In genomic region chr4:150583777-150584135, GRCm38 (mm10) we compare ENCODE assay signal across 8 mouse cellular contexts.
DNase-seq lines count a peak whose midpoint lies in the region; ATAC-seq and TF ChIP-seq lines count a peak whose summit lies in the region.

No protein-coding gene starts in this region.

- H3K36me3 ChIP-seq in lung, postnatal 0 days (ENCODE audit: insufficient read depth, low read length), result no peaks in the 10 kb centered on the region
- no peaks in the 10 kb centered on the region for H3K36me3 ChIP-seq in embryonic facial prominence, embryonic 14.5 days (ENCODE audit: control insufficient read depth, insufficient read depth, low read length)
- H3K36me3 ChIP-seq in intestine, embryonic 16.5 days (ENCODE audit: control insufficient read depth, insufficient read depth, low read length), result no peaks in the 10 kb centered on the region
- H3K36me3 ChIP-seq in neural tube, embryonic 15.5 days, result no peaks in the 10 kb centered on the region

- peak overlapping the region; percentile 3; the same call in 1 of the 2 replicates for H3K4me2 ChIP-seq in lung, postnatal 0 days (replicated peaks; ENCODE audit: low read depth, low read length)
- H3K4me2 ChIP-seq in embryonic facial prominence, embryonic 14.5 days (ENCODE audit: low read depth, low read length), result peak overlapping the region; percentile 40
- H3K4me2 ChIP-seq in intestine, embryonic 16.5 days (ENCODE audit: low read depth, low read length), result peak overlapping the region; percentile 26
- H3K4me2 ChIP-seq in neural tube, embryonic 15.5 days, result peak overlapping the region; percentile 31

- H3K4me3 ChIP-seq in lung, postnatal 0 days (ENCODE audit: low read depth, low read length), result no peak overlapping the region
- H3K4me3 ChIP-seq in embryonic facial prominence, embryonic 14.5 days (ENCODE audit: low read depth, low read length), result no peak overlapping the region
- H3K4me3 ChIP-seq in intestine, embryonic 16.5 days (ENCODE audit: low read length), result no peak overlapping the region
- no peak overlapping the region for H3K4me3 ChIP-seq in neural tube, embryonic 15.5 days (replicated peaks)

- H3K27ac ChIP-seq in lung, postnatal 0 days (ENCODE audit: low read length), result peak overlapping the region; percentile 88
- peak overlapping the region; percentile 69 for H3K27ac ChIP-seq in embryonic facial prominence, embryonic 14.5 days (replicated peaks; ENCODE audit: low read depth, low read length)
- H3K27ac ChIP-seq in intestine, embryonic 16.5 days (ENCODE audit: low read length), result peak overlapping the region; percentile 88
- H3K27ac ChIP-seq in neural tube, embryonic 15.5 days (replicated peaks), result peak overlapping the region; percentile 84

- no peak for TF ChIP-seq CTCF in lung, postnatal 0 days (IDR thresholded peaks at IDR 0.05)

- DNase-seq in lung, postnatal 0 days (ENCODE audit: low spot score), result peak; percentile 92
- no peak for DNase-seq in lung, postnatal 14 days
- no peak for DNase-seq in embryonic facial prominence, embryonic 14.5 days (ENCODE audit: low spot score)
- no peak for DNase-seq in ovary, postnatal 14 days (ENCODE audit: low spot score)
- DNase-seq in kidney, postnatal 14 days, result no peak
- no peak for DNase-seq in frontal cortex, adult 2 months (ENCODE audit: extremely low spot score in 1 of 2, low spot score in 1 of 2)

- peak; percentile 88 for ATAC-seq in lung, postnatal 0 days
- ATAC-seq in embryonic facial prominence, embryonic 14.5 days (ENCODE audit: low read depth), result peak; percentile 61; the same call in 1 of the 2 replicates
- ATAC-seq in intestine, embryonic 16.5 days, result peak; percentile 86
- peak; percentile 15; the same call in 1 of the 2 replicates for ATAC-seq in neural tube, embryonic 15.5 days (ENCODE audit: low FRiP score)

- peak; percentile 54; the same call in 1 of the 2 replicates for TF ChIP-seq EP300 in lung, postnatal 0 days (IDR thresholded peaks at IDR 0.05)

- H3K27me3 ChIP-seq in lung, postnatal 0 days (replicated peaks; ENCODE audit: insufficient read depth, low read length), result no peaks in the 10 kb centered on the region
- H3K27me3 ChIP-seq in embryonic facial prominence, embryonic 14.5 days (replicated peaks; ENCODE audit: control insufficient read depth, insufficient read depth, low read length), result no peaks in the 10 kb centered on the region
- no peaks in the 10 kb centered on the region for H3K27me3 ChIP-seq in intestine, embryonic 16.5 days (replicated peaks; ENCODE audit: control insufficient read depth, insufficient read depth, low read length)
- H3K27me3 ChIP-seq in neural tube, embryonic 15.5 days (replicated peaks), result no peaks in the 10 kb centered on the region

- H3K9me3 ChIP-seq in lung, postnatal 0 days (ENCODE audit: low read length), result no peaks in the 10 kb centered on the region
- no peaks in the 10 kb centered on the region for H3K9me3 ChIP-seq in embryonic facial prominence, embryonic 14.5 days (ENCODE audit: control insufficient read depth, low read length)
- H3K9me3 ChIP-seq in intestine, embryonic 16.5 days (ENCODE audit: control insufficient read depth, low read length), result no peaks in the 10 kb centered on the region
- no peaks in the 10 kb centered on the region for H3K9me3 ChIP-seq in neural tube, embryonic 15.5 days (replicated peaks)

- H3K4me1 ChIP-seq in lung, postnatal 0 days (ENCODE audit: insufficient read depth, low read depth, low read length), result peaks cover 30% of the 10 kb centered on the region; the same call in 1 of the 2 replicates
- peaks cover 42% of the 10 kb centered on the region for H3K4me1 ChIP-seq in embryonic facial prominence, embryonic 14.5 days (ENCODE audit: control insufficient read depth, insufficient read depth, low read length)
- peaks cover 54% of the 10 kb centered on the region for H3K4me1 ChIP-seq in intestine, embryonic 16.5 days (ENCODE audit: control insufficient read depth, insufficient read depth, low read length)
- H3K4me1 ChIP-seq in neural tube, embryonic 15.5 days, result peaks cover 71% of the 10 kb centered on the region

- 20% methylated on average over 3 of the region's 3 CpGs for WGBS in lung, postnatal 0 days
- WGBS in embryonic facial prominence, embryonic 14.5 days, result 42% methylated on average over 3 of the region's 3 CpGs
- 29% methylated on average over 3 of the region's 3 CpGs for WGBS in intestine, embryonic 16.5 days
- 48% methylated on average over 3 of the region's 3 CpGs for WGBS in neural tube, embryonic 15.5 days

- no peak overlapping the region for H3K9ac ChIP-seq in lung, postnatal 0 days (replicated peaks; ENCODE audit: low read depth)
- peak overlapping the region; percentile 45 for H3K9ac ChIP-seq in embryonic facial prominence, embryonic 14.5 days (ENCODE audit: low read depth, low read length)
- 0 out of 2 replicates have a peak overlapping the region, but pooled peaks have one; percentile 15 for H3K9ac ChIP-seq in intestine, embryonic 16.5 days (ENCODE audit: low read depth, low read length)
- H3K9ac ChIP-seq in neural tube, embryonic 15.5 days (replicated peaks), result peak overlapping the region; percentile 17; the same call in 1 of the 2 replicates

Comparison
In these comparisons a context has a peak if more than half of its experiments do, and no peak if none do; other contexts are left out.
1. ATAC-seq: peak in every context shown above with its lines; median percentile 88 in lung, postnatal 0 days; 86 in intestine, embryonic 16.5 days; 61 in embryonic facial prominence, embryonic 14.5 days; 15 in neural tube, embryonic 15.5 days.